Mouse (Mus musculus) ES-E14 (cell line): ENCODE results near the gene Rpl36a-ps1. TPM values are rescaled to one million over a fixed set of nuclear protein-coding genes. Genes with fewer than 3 reads are reported as not detected.
"Not testable (repeated sequence)": the region's sequence is repeated elsewhere in the genome, so short reads cannot be mapped to it uniquely, and the experiment has no call there.

Experiments
- DNase-seq: peaks from one replicate; pipeline ENCODE4 v3.0.0-alpha.2; 2013; ENCODE audit warnings: low read depth, low spot score
- H3K27ac ChIP-seq: 2 replicates; pipeline ENCODE4 v1.5.1; 2012; ENCODE audit warnings: low read depth, mild to moderate bottlenecking, low read length, moderate library complexity, mixed read lengths; ENCODE audit not compliant: poor library complexity, insufficient read depth, severe bottlenecking
- H3K36me3 ChIP-seq: 2 replicates; pipeline ENCODE4 v1.6.1; 2012; ENCODE audit warnings: mild to moderate bottlenecking, low read length, moderate library complexity, mixed read lengths; ENCODE audit not compliant: control insufficient read depth, poor library complexity, insufficient read depth, severe bottlenecking
- H3K4me1 ChIP-seq, 2 experiments: fragments of 150-350 bp in 1 of 2; sonication (generic) in 1 of 2; 2 replicates each; pipeline ENCODE4 v1.6.1; 2012; ENCODE audit warnings: low read length in 2 of 2, mild to moderate bottlenecking in 1 of 2, mixed read lengths in 1 of 2; ENCODE audit not compliant: control insufficient read depth in 2 of 2, insufficient read depth in 2 of 2, poor library complexity in 1 of 2
- H3K4me3 ChIP-seq, 2 experiments: fragments of 150-350 bp in 1 of 2; sonication (generic) in 1 of 2; 2 replicates each; pipeline ENCODE4 v1.5.1; 2012; ENCODE audit warnings: low read length in 2 of 2, low read depth in 1 of 2, mild to moderate bottlenecking in 1 of 2, mixed read lengths in 1 of 2; ENCODE audit not compliant: insufficient read depth in 1 of 2, poor library complexity in 1 of 2, severe bottlenecking in 1 of 2
- H3K9ac ChIP-seq: 2 replicates; pipeline ENCODE4 v1.6.1; 2012; ENCODE audit warnings: low read depth, mild to moderate bottlenecking, low read length, mixed read lengths; ENCODE audit not compliant: poor library complexity, insufficient read depth, severe bottlenecking
- H3K9me3 ChIP-seq: fragments of 150-350 bp; sonication (generic); 2 replicates; pipeline ENCODE4 v1.6.1; 2012; ENCODE audit warnings: low read depth, mild to moderate bottlenecking, low read length; ENCODE audit not compliant: control insufficient read depth, insufficient read depth
- CHD2 ChIP-seq: IDR thresholded peaks from 2 replicates; pipeline ENCODE4 v1.6.1; 2014; ENCODE audit warnings: mild to moderate bottlenecking, low read depth, low read length, inconsistent platforms
- HCFC1 ChIP-seq: IDR thresholded peaks from 2 replicates; pipeline ENCODE4 v1.6.1; 2012; ENCODE audit warnings: low read length, inconsistent platforms, borderline replicate concordance; ENCODE audit not compliant: insufficient read depth
- MAFK ChIP-seq: IDR thresholded peaks from 2 replicates; pipeline ENCODE4 v1.6.1; 2014; ENCODE audit warnings: mild to moderate bottlenecking, low read depth, low read length, inconsistent platforms; ENCODE audit not compliant: insufficient read depth
- ZC3H11A ChIP-seq: IDR thresholded peaks from 2 replicates; pipeline ENCODE4 v1.6.1; 2012; ENCODE audit warnings: low read depth, mild to moderate bottlenecking, inconsistent platforms, low read length, borderline replicate concordance
- ZNF384 ChIP-seq: IDR thresholded peaks from 2 replicates; pipeline ENCODE4 v1.6.1; 2012; ENCODE audit warnings: low read depth, low read length, inconsistent platforms
- in situ Hi-C, 2 experiments: fragments of 600-800 bp; cut with MboI; formaldehyde crosslinking; loops; one replicate each; pipeline ENCODE4 v1.15.1; 2025; ENCODE audit warnings: low sequenced_read_pairs in 2 of 2, inconsistent platforms in 1 of 2; ENCODE audit not compliant: unreplicated experiment in 2 of 2
- total RNA-seq: library from RNA; depleted of rRNA; stranded (reverse); fragments of 300-350 nt; gene quantifications from 2 replicates; pipeline ENCODE4 v1.2.3, GENCODE M21; 2012; rRNA removed

Gene Rpl36a-ps1
- total RNA-seq: 24.3 and 51.0 TPM in 2 replicates

- Histone ChIP-seq H3K27ac (no peak within 1 kb of the TSS), H3K9ac (no peak within 1 kb of the TSS), H3K4me1 (peaks cover 0 to 3% of the 10 kb centered on the region in 2 experiments; a peak in 1 of 4 replicates), H3K36me3 (no peaks in the 10 kb centered on the region), H3K4me3 (no peak within 1 kb of the TSS), H3K9me3 (no peaks in the 10 kb centered on the region)
- in situ Hi-C loops: no loop called here
- DNase-seq: no peak
- TF ChIP-seq ZC3H11A (no peak), ZNF384 (no peak), CHD2 (no peak), HCFC1 (no peak), MAFK (no peak)
These were observed at the start of gene Rpl36a-ps1 for GRCm38 (mm10) chr14:98994218-98994617. Rpl36a-ps1 (minus strand) TSS chr14:98994318.

GRCm38 (mm10) chr14:99043499-99043898, 49.4 kb upstream of the Rpl36a-ps1 start:
- no peak overlapping the region for H3K9ac ChIP-seq
- DNase-seq: no peak
- TF ChIP-seq ZC3H11A (no peak), HCFC1 (no peak), CHD2 (no peak), MAFK (no peak), ZNF384 (no peak)
- H3K27ac ChIP-seq: no peak overlapping the region
- in situ Hi-C loops: no loop called here
- H3K36me3 ChIP-seq: no peaks in the 10 kb centered on the region; the same call in none of the 2 replicates
- H3K4me1 ChIP-seq: peaks cover 10 to 11% of the 10 kb centered on the region in 2 experiments
- peak overlapping the region in 1 of 2 experiments; percentile 7; a peak in 1 of 4 replicates for H3K4me3 ChIP-seq
- no peaks in the 10 kb centered on the region for H3K9me3 ChIP-seq

GRCm38 (mm10) chr14:99041416-99041815, 47.3 kb upstream of the Rpl36a-ps1 start:
- Histone ChIP-seq H3K9ac (peak overlapping the region; percentile 44; the same call in 1 of the 2 replicates), H3K27ac (no peak overlapping the region; the same call in 1 of the 2 replicates), H3K9me3 (no peaks in the 10 kb centered on the region), H3K4me3 (no peak overlapping the region; a peak in 1 of 4 replicates), H3K36me3 (peaks cover 2% of the 10 kb centered on the region), H3K4me1 (peaks cover 17 to 21% of the 10 kb centered on the region in 2 experiments)
- in situ Hi-C loops: no loop called here
- DNase-seq: no peak
- no peak for TF ChIP-seq ZNF384
- TF ChIP-seq MAFK: no peak
- TF ChIP-seq CHD2: no peak
- TF ChIP-seq ZC3H11A: no peak
- TF ChIP-seq HCFC1: no peak

GRCm38 (mm10) chr14:99039308-99039707, 45.2 kb upstream of the Rpl36a-ps1 start:
- peak; percentile 54 for DNase-seq
- H3K4me3 ChIP-seq: peak overlapping the region in 1 of 2 experiments; percentile 33; a peak in 2 of 4 replicates
- in situ Hi-C loops, H3K9ac ChIP-seq, H3K36me3 ChIP-seq, H3K9me3 ChIP-seq: not testable (repeated sequence)
- H3K27ac ChIP-seq: peak overlapping the region; percentile 86
- peaks cover 17 to 21% of the 10 kb centered on the region in 2 experiments for H3K4me1 ChIP-seq

GRCm38 (mm10) chr14:99037703-99038102, 43.6 kb upstream of the Rpl36a-ps1 start:
- Histone ChIP-seq H3K36me3 (peaks cover 5% of the 10 kb centered on the region), H3K4me3 (no peak overlapping the region), H3K9ac (no peak overlapping the region), H3K9me3 (no peaks in the 10 kb centered on the region), H3K27ac (0 out of 2 replicates have a peak overlapping the region, but pooled peaks have one; percentile 8), H3K4me1 (peaks cover 14 to 21% of the 10 kb centered on the region in 2 experiments)
- no peak for TF ChIP-seq CHD2
- in situ Hi-C loops: no loop called here
- no peak for DNase-seq
